Mouse (Mus musculus) liver, embryonic 14.5 days (tissue): ENCODE measurements at regions not wholly inside any gene's neighbourhood (a gene's known extent, or its start where the extent isn't known, plus 50 kb on each side); places are given as distances from the start of the nearest gene placed in this dataset.

Experiments
- CTCF ChIP-seq: IDR thresholded peaks from 2 replicates; pipeline ENCODE4 v1.5.1; 2016; ENCODE audit warnings: antibody characterized with exemption, low read depth, control low read depth
- EP300 ChIP-seq: IDR thresholded peaks from 2 replicates; pipeline ENCODE4 v1.6.1; 2016; ENCODE audit warnings: antibody characterized with exemption, low read depth

DNA sequence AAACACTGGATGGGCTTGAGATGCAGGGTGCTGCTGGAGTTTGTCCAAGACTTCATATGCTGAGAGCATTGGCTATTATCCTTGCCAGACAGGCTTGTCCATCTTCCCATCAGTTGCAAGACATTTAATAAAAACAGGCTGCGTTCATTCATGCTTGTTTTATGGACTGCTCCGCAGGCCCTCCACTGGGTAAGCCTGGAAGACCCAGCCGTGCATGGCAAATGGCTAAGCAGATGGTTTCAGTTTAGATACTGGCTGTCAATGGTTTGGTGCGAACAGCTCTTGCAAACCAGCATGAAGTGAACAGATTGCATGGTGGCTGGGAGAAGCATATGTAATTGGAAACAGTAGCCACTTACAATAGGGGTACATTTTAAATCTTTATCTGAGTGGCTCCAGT is 556.4 kb upstream of the Klf4 start:
- TF ChIP-seq CTCF (no peak), EP300 (no peak)
